Mouse (Mus musculus) forelimb bud, embryonic 11.5 days (tissue): Measurements from ENCODE around the gene Slc25a42.
A peak's percentile ranks its signal among the peaks of the same experiment; 100 is the strongest.

Source experiments
- DNase-seq: peaks from one replicate; pipeline ENCODE4 v3.0.0-alpha.2; 2012; ENCODE audit warnings: low read depth, low spot score

Slc25a42 gene

DNA sequence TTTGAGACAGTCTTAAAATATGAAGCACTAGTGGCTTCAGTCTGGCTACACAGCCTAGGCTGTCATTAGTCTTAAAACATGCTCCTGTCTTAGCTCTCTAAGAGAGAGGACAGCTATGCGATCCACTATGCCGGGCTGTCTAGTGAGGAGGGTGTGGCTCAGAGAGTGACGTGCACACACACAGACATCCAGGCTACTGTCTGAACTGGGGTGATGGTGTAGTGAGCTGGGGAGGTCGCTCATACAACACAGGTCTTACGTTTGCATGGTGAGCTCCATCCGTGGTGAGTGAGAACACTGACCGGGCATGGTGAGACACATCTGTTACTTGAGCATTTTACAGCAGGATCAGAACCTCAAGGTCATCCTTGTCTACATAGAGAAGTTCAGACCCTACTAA is 40.9 kb downstream of the Slc25a42 start:
- no peak for DNase-seq

DNA sequence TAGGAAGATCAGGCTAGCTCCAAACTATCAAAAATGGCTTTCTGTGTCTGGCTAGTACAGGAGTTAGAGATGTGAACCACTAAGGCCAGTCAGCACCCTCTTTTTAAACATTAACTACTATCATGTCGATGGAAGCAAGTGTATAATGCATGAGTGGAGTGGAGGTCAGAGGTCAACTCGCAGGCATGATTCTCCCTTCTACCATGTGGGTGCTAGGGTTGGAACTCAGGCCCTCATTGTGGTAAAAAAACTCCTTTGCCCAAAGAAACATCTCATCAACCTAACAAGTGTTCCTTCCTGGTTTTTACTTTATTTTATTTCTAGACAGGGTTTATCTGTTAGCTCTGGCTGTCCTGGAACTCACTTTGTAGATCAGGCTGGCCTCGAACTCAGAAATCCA is 41.4 kb downstream of the Slc25a42 start:
- no peak for DNase-seq

DNA sequence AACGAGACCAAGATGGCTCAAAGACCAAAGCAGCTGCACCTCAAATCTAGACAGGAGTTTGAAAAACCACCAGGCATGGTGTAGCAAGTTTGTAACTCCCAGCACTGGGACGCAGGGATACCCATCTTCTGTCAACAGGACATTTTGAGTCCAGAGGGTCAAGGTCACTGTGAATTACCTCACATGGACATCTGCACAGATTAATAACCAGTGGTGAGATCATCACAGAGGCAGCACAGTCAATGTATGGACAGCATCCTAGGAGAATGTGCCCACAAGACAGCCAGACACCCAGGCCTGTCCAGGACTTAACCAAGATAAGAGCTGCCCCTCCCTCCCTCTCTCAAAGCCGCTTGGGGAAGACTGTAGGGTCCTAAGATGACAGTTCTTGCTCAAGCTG is 42.0 kb downstream of the Slc25a42 start:
- no peak for DNase-seq

DNA sequence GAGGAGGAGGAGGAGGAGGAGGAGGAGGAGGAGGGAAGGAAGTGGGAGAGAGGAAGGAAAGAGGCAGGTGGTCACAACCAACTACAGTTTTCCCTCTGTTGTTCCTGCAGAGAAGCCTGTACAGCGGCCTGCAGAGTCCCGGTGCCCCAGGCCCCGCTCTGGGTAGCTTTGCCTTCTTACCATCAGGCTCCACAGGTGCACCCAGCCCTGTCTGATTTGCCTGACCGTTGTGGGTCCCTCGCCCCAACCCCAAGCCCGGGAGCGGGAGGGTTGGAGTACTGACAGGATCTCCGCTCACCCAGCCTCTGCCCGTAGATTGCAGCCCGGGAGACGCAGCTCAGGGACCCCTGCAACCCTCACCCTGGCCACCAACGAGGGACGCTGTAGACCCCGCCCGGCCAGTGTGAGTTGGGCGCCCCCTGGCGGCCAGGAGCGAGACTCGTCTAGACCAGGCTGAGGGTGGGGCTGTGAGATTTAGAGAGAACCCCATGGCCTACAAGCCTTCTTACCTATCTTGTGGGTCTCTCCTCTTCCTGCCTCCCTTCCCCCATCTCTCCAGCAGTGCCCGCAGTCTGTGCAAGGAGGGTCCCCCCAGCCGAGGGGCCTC is 45.5 kb downstream of the Slc25a42 start:
- peak; percentile 75 for DNase-seq

DNA sequence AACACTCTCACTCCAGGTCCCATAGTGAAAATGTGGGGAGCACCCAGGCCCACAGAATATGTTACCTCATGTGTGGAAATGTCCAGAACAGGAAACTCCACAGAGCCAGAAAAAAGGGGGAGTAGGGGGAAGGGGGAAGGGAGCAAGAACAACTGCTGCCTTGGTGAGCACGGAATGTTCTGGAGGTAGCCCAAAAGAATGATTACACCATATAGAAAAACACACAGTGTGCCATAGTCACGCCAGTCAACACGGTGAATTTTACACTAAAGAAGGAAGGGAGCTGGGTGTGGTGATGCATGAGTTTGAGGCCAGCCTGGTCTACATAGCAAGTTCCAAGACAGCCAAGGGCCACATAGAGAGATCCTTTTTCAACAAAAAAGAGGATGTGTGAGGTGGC is 48.8 kb downstream of the Slc25a42 start:
- DNase-seq: no peak

DNA sequence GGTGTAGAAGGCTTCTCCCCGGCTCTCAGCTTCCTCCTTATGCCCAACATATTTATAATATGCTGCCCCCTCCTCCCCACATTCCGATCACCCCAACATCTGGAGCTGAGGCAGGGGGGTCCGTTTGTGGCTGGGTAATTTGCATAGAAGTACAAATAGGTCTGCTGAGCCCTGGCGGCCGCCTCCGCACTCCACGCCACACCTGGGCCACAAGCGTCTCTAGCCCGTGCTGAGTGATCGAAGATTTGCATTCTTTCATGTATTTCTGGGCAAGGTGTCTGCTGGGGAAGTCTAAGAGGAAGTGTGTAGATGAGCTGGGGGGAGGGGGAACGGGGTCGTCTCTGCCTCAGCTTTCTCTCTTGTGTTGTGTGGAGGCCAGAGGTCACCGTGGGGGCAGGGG is 52.1 kb downstream of the Slc25a42 start:
- no peak for DNase-seq

DNA sequence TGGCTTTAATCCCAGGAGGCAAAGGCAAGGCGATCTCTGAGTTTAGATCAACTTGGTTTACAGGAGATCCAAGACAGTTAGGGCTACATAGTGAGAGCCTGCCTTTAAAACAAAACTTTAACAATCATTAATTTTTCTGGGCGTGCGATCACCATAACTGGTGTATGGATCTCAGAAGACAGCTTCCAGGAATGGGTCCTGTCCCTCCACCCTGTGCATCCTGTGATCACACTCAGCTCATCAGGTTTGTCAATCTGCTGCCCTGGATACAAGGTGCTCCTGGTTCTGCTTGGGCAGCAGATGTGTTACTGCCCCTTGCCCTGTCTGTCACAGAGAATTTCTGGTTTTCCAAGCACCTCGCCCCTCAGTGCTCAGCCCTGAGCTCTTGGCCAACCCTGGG is 52.9 kb downstream of the Slc25a42 start:
- no peak for DNase-seq

DNA sequence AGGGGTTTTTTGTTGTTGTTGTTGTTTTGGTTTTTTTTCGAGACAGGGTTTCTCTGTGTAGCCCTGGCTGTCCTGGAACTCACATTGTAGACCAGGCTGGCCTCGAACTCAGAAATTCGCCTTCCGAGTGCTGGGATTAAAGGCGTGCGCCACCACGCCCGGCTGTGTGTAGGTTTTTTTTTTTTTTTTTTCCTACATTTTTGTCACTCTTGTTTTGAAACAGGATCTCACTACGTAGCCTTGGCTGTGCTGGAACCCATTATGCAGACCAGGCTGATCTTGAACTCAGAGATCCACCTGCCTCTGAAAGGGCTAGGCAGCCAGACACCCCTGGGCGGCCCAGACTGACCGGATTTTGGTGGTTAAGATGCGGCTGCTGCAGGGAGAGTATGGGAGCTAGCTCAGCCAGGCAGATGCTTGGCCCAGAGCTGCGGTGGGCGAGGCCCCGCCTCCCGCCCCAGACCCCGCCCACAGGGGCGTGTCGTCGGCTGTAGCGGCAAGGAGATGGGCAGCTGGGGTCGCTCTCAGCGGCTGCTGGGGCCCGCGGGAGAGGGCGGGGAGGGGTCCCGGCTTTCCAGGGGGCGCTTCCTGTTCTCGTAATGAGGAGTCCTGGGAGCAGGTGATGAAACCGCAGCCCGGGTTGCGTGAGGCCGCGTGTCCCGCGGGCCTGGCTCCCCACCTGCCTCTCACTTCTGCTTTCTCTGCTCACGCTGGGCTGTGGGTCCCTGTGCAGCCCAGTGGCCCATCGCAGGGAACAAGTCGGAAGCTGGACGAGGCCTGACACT is 53.8 kb downstream of the Slc25a42 start:
- DNase-seq: peak; percentile 71

DNA sequence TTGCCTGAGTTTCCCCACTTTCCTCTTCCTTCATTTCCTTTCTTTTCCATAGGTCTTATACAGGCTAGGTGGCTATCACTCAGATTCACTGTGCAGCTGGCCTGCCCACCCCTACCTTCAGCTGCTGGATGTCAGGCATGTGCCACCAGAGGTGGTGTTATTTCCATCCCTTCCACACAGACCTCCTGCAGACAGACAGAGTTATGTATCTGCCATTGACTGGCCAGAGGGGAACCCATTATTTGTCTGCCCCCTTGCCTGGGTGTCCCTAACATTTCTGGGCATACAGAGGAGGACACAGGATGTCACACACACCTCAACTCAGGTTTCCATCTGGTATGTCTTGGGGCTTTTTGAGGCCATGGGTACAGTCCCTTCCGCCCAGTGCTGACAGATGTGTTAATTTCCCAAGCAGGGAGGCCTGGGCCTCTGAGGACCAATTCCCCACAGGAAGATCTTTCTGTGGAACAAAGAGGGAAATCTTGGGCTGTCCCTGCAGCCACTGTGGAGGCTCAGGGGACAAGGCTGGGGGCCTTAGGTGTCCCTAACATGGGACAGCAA is 54.8 kb downstream of the Slc25a42 start:
- DNase-seq: no peak

DNA sequence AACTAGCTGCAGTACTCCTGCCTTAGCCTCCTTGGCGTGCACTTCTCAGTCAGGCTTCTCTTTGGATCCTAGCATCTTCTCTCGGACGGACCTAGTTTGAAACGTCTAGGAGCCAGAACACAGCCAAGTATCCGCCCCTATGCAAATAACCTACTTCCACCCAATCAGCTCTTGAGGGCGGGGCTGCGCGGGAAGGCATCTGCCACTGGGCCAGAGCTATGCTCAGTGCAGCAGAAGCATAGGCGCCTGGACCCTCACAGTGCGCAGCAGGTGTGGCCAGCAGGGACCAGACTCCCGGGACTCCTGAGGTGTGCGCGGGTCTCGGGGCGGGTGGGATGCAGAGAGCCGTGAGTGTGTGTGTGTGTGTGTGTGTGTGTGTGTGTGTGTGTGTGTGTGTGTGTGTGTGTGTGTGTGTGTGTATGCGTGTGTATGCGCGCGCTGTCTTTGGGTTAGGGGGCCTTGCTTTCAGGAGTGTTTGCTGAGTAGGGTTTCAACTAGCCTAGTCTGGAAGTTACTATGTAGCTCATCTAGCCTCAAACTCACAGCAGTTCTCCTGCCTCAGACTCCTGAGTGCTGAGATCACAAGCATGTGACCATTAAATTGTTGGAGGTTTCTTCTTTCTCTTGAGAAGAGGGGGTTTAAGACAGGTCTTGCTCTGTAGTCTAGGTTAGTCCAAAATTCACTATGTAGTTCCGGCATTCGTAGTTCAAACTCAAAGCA is 59.4 kb downstream of the Slc25a42 start:
- peak; percentile 76 for DNase-seq

DNA sequence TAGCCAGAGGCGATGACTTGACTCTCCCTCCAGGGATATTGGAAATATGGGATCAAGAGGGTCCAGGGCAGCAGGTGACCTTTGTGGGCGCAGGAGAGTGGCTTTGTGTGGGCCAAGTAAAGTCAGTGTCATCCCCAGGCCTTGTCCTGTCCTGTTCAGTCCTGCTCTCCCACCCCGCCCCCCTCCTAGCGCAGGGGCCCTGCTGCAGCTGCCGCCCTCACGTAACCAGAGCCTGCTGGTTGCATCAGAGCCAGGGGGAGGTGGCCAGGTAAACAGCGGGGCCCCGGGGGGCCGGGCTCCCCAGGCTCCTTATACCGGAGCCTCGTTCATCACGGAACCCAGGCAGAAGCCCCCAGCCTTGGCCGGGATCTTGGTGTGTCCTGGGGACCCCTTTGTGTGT is 61.9 kb downstream of the Slc25a42 start:
- DNase-seq: no peak

DNA sequence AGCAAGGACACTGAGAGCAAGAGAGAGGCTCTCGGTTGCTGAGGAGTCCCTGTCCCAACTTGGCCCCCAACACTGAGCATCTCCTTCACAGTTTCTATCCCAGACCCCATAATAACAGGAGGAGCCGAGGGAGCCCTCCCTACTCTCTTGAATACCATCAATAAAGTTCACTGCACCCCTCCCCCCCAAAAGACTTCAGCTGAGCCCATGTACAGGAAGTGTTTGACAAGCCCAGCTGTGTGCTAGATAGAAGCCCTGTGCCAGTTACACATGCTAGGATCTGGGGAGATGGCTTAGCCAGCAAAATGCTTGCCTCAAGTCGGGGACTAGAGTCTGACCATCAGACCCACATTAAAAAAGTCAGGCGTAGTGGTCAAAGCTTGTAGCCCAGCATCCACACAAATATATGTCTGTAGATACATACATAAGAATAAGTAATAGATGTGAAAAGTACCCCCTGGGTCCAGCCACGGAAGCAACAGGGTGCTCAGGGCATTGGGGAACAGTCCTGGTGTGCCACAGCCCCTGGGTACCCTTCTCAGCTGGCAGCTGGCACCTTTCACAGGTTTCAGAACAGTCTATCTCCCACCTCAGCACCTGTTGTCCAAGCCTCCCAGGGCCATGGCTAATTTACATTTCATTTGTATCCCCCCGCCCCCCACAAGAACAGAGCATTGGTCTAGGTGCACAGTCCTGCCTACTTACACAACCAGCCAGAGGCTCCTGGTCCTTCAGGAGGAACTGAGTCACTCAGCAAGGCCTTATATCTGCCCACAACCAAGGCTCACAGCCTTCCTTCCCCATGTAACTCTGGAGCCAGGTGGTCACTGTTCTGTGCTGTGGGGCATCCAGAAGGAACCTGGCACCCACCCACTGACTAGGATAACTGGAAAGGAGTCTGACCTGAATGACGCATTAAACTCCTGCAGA is 64.2 kb downstream of the Slc25a42 start:
- no peak for DNase-seq

DNA sequence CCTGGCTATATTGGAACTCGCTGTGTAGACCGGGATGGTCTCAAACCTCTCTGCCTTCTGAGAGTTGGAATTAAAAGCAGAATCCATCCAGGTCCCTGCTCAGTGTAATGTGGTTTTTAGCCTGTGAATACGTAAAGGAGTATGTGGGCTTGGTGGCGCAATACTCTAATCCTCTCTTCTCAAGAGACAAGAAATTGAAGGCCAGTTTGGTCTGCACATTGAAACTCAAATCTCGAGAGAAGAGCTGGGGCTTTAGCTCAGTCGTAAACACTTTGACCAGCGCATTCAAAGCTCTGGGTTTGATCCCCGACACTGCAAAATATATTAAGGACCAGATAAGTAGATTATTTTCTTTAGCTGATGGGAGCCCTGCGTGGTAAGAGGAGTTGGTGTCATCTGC is 72.1 kb downstream of the Slc25a42 start:
- DNase-seq: no peak

DNA sequence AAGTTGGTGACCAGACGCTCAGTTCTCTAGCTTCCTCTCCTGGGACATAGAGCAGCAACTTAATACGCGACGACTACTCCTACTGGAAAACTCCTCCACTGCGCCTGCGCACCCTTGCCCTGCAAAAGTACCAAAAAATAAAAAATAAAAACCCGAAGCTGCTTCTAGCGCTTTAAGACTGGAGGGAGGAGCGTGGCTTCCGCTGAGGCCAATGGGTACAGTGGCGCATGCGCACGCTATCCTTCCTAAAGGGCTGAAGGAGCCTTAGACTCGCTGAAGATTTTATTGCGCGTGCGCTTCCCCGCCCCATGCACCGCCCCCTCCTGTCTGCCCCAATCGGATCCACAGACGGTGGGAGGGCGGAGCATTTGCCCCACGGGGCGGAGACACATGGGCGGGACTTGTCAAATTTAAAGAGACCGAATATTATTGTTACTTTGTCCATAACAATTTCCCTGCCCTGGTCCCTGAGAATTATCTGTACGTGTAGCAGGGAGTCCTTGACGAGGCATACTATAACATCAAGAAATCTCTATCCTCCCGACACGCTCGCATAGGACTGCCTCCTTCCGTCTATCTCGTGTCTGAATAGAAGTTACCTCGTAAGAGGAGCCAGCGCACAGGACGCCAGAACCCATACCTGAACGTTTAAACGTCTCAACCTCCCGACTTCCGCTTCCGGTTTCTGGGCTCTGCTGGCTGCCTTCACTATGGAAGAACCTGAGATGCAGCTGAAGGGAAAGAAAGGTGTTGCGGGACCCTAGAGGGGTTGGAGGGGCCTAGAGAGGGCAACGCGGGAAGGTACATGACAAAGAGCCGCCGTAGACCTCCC is 72.9 kb downstream of the Slc25a42 start, which contains the start of the genes Rfxank, Borcs8 and Mef2b:
TSS of gene Rfxank (minus strand) at position 129 of the 832 bp plus-strand sequence.
TSS of gene Borcs8 (plus strand) at position 474 of the 832 bp plus-strand sequence.
TSS of gene Mef2b (plus strand) at position 686 of the 832 bp plus-strand sequence.
- DNase-seq: peak; percentile 100

DNA sequence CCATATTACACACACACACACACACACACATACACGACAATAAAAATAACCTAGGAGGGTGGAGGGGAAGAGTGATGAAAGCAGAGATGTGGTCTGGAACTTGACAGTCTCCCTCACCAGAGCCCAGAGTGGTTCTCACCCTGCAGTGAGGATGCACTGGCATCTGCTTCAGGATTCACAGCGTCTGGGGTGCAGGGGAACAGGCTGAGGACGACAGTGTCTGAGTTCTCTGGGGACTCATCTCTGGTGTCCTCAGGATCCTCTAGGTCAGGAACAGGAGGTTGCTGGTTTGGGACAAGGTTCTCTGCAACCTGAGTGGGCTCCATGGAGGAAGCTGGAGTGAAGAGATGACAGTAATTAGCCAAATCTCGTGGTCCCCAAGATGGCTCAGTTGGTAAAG is 74.2 kb downstream of the Slc25a42 start:
- no peak for DNase-seq

DNA sequence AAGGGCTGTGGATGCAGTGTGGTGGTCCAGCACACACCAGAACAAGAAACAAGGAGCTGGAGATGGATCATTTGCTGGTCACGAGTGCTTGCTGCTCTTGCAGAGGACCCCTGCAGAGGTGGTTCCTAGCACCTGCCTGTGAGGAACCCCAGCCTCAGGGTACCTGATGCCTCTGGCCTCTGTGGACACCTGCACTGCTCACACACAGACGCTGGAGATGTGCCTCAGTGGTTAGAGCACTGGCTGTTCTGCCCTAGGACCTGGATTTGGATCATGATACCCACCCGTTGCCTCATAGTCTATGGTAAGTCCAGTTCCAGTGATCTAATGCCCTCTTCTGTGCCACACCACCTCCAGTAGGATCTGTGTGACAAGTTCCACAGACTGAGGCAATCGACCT is 75.5 kb downstream of the Slc25a42 start:
- DNase-seq: no peak

DNA sequence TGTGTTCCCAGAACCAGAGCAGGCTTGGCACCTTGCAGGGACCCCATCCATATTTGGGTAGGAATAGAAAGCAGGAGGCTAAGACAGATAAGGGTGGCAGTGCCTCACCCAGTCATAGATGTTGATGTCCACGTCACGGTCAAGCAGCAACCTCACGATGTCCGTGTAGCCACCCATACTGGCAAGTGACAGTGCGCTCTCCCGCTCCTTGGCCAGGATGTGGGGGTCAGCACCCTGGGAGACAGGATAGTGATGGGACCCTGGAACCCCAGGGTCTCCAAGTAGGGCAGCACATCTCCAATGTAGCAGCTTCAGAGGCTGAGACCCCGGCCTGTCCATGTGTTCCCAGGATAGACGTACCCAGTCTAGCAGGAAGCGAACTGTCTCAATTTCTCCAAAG is 77.2 kb downstream of the Slc25a42 start:
- DNase-seq: no peak
